Mouse (Mus musculus) MEL (cell line): ENCODE results near the gene Dus2. TPM values are rescaled to one million over a fixed set of nuclear protein-coding genes. Genes with fewer than 3 reads are reported as not detected.

ENCODE experiments used
- DNase-seq: peaks from one replicate; pipeline ENCODE4 v3.0.0; 2011; ENCODE audit warnings: low read depth, low spot score
- H3K27ac ChIP-seq: 2 replicates; pipeline ENCODE4 v1.5.1; 2012; ENCODE audit warnings: low read depth, mild to moderate bottlenecking, control low read depth, low read length, moderate library complexity; ENCODE audit not compliant: control insufficient read depth
- H3K27me3 ChIP-seq, 2 experiments: fragments of 150-350 bp in 1 of 2; sonication (generic) in 1 of 2; 2 replicates each; pipeline ENCODE4 v1.6.1; 2012; ENCODE audit warnings: low read length in 2 of 2, mild to moderate bottlenecking in 2 of 2, improper control_type of control experiment in 1 of 2, moderate library complexity in 1 of 2; ENCODE audit not compliant: insufficient read depth in 2 of 2, control insufficient read depth in 1 of 2
- H3K36me3 ChIP-seq, 2 experiments: 2 replicates each; pipeline ENCODE4 v1.6.1; 2012 to 2014; ENCODE audit warnings: low read length in 2 of 2, improper control_type of control experiment in 1 of 2, inconsistent platforms in 1 of 2, mild to moderate bottlenecking in 1 of 2; ENCODE audit not compliant: insufficient read depth in 2 of 2, control insufficient read depth in 1 of 2
- H3K4me1 ChIP-seq, 2 experiments: fragments of 150-350 bp in 1 of 2; sonication (generic) in 1 of 2; 2 replicates each; pipeline ENCODE4 v1.6.1; 2012; ENCODE audit warnings: low read length in 2 of 2, improper control_type of control experiment in 1 of 2, mild to moderate bottlenecking in 1 of 2; ENCODE audit not compliant: insufficient read depth in 2 of 2, control insufficient read depth in 1 of 2
- H3K4me3 ChIP-seq, 2 experiments: fragments of 150-350 bp in 1 of 2; sonication (generic) in 1 of 2; 2 replicates each; pipeline ENCODE4 v1.5.1; 2012; ENCODE audit warnings: low read depth in 2 of 2, low read length in 2 of 2, mild to moderate bottlenecking in 2 of 2, moderate library complexity in 2 of 2, control low read depth in 1 of 2, improper control_type of control experiment in 1 of 2; ENCODE audit not compliant: control insufficient read depth in 1 of 2, insufficient read depth in 1 of 2
- H3K79me2 ChIP-seq: 2 replicates; pipeline ENCODE4 v1.6.1; 2012; ENCODE audit warnings: mild to moderate bottlenecking, low read length, moderate library complexity; ENCODE audit not compliant: control insufficient read depth, poor library complexity, insufficient read depth
- H3K9ac ChIP-seq: 2 replicates; pipeline ENCODE4 v1.6.1; 2012; ENCODE audit warnings: low read depth, mild to moderate bottlenecking, control low read depth, low read length, moderate library complexity; ENCODE audit not compliant: control insufficient read depth, poor library complexity, severe bottlenecking
- H3K9me3 ChIP-seq: fragments of 150-350 bp; sonication (generic); replicated peaks from 2 replicates; pipeline ENCODE4 v1.6.1; 2012; ENCODE audit warnings: mild to moderate bottlenecking, low read length, improper control_type of control experiment, moderate library complexity; ENCODE audit not compliant: insufficient read depth
- BHLHE40 ChIP-seq: IDR thresholded peaks from 2 replicates; pipeline ENCODE4 v1.6.1; 2012; ENCODE audit warnings: low read depth, mild to moderate bottlenecking, inconsistent platforms, low read length, improper control_type of control experiment, borderline replicate concordance
- CHD1 ChIP-seq: IDR thresholded peaks from 2 replicates; pipeline ENCODE4 v1.6.1; 2012; ENCODE audit warnings: low read depth, mild to moderate bottlenecking, inconsistent platforms, low read length, improper control_type of control experiment
- CTCF ChIP-seq, 3 experiments: IDR thresholded peaks in 2 of 3; conservative IDR thresholded peaks in 1 of 3; 2 replicates each; pipeline ENCODE4 v1.5.1; 2011 to 2012; ENCODE audit warnings: low read length in 3 of 3, low read depth in 2 of 3, mild to moderate bottlenecking in 2 of 3, improper control_type of control experiment in 1 of 3, inconsistent platforms in 1 of 3, mixed read lengths in 1 of 3, moderate library complexity in 1 of 3; ENCODE audit not compliant: control insufficient read depth in 1 of 3, insufficient read depth in 1 of 3, poor library complexity in 1 of 3, severe bottlenecking in 1 of 3
- E2F4 ChIP-seq: IDR thresholded peaks from 2 replicates; pipeline ENCODE4 v1.6.1; 2011; ENCODE audit warnings: low read depth, low read length, improper control_type of control experiment, borderline replicate concordance
- EP300 ChIP-seq, 2 experiments: IDR thresholded peaks; 2 replicates each; pipeline ENCODE4 v1.6.1; 2011; ENCODE audit warnings: improper control_type of control experiment in 2 of 2, low read length in 2 of 2, low read depth in 1 of 2, mild to moderate bottlenecking in 1 of 2
- ETS1 ChIP-seq: IDR thresholded peaks from 2 replicates; pipeline ENCODE4 v1.6.1; 2012; ENCODE audit warnings: low read depth, mild to moderate bottlenecking, inconsistent platforms, low read length, improper control_type of control experiment, moderate library complexity
- HCFC1 ChIP-seq: IDR thresholded peaks from 2 replicates; pipeline ENCODE4 v1.6.1; 2012; ENCODE audit warnings: low read depth, mild to moderate bottlenecking, inconsistent platforms, low read length, improper control_type of control experiment, moderate library complexity
- KAT2A ChIP-seq: conservative IDR thresholded peaks from 2 replicates; pipeline ENCODE4 v1.6.1; 2012; ENCODE audit warnings: low read depth, low read length, improper control_type of control experiment, inconsistent platforms
- MAX ChIP-seq: IDR thresholded peaks from 2 replicates; pipeline ENCODE4 v1.6.1; 2011; ENCODE audit warnings: low read length, improper control_type of control experiment
- MAZ ChIP-seq: IDR thresholded peaks from 2 replicates; pipeline ENCODE4 v1.6.1; 2012; ENCODE audit warnings: low read depth, mild to moderate bottlenecking, inconsistent platforms, low read length, improper control_type of control experiment
- MEF2A ChIP-seq: IDR thresholded peaks from 2 replicates; pipeline ENCODE4 v1.6.1; 2014; ENCODE audit warnings: low read depth, mild to moderate bottlenecking, inconsistent platforms, low read length, improper control_type of control experiment; ENCODE audit not compliant: poor library complexity, insufficient replicate concordance, severe bottlenecking; ENCODE audit errors: extremely low read depth
- MYC ChIP-seq: IDR thresholded peaks from 2 replicates; pipeline ENCODE4 v1.6.1; 2011; ENCODE audit warnings: low read depth, mild to moderate bottlenecking, low read length, improper control_type of control experiment, moderate library complexity
- NRF1 ChIP-seq: IDR thresholded peaks from 2 replicates; pipeline ENCODE4 v1.6.1; 2014; ENCODE audit warnings: low read depth, mild to moderate bottlenecking, inconsistent platforms, low read length, improper control_type of control experiment, moderate library complexity; ENCODE audit not compliant: poor library complexity, insufficient read depth, severe bottlenecking
- RCOR1 ChIP-seq: IDR thresholded peaks from 2 replicates; pipeline ENCODE4 v1.6.1; 2012; ENCODE audit warnings: low read depth, mild to moderate bottlenecking, inconsistent platforms, low read length, improper control_type of control experiment
- SMC3 ChIP-seq: IDR thresholded peaks from 2 replicates; pipeline ENCODE4 v1.6.1; 2011; ENCODE audit warnings: low read depth, low read length, improper control_type of control experiment
- TAL1 ChIP-seq: IDR thresholded peaks from 2 replicates; pipeline ENCODE4 v1.6.1; 2012; ENCODE audit warnings: mild to moderate bottlenecking, inconsistent platforms, low read length, moderate library complexity, mixed read lengths
- TCF12 ChIP-seq: IDR thresholded peaks from 2 replicates; pipeline ENCODE4 v1.6.1; 2014; ENCODE audit warnings: low read depth, mild to moderate bottlenecking, inconsistent platforms, low read length, improper control_type of control experiment, moderate library complexity
- USF2 ChIP-seq, 2 experiments: IDR thresholded peaks; 2 replicates each; pipeline ENCODE4 v1.6.1; 2011 to 2012; ENCODE audit warnings: improper control_type of control experiment in 2 of 2, low read length in 2 of 2, borderline replicate concordance in 1 of 2, inconsistent platforms in 1 of 2, low read depth in 1 of 2, mild to moderate bottlenecking in 1 of 2; ENCODE audit not compliant: insufficient read depth in 1 of 2
- ZNF384 ChIP-seq: IDR thresholded peaks from 2 replicates; pipeline ENCODE4 v1.6.1; 2012; ENCODE audit warnings: low read depth, mild to moderate bottlenecking, inconsistent platforms, low read length, improper control_type of control experiment
- polyA plus RNA-seq, 2 experiments: library from polyadenylated mRNA; stranded (reverse) in 1 of 2; unstranded in 1 of 2; fragments of >175 nt in 1 of 2; fragments of >200 nt in 1 of 2; gene quantifications; 2 replicates each; pipeline versions ENCODE4 v1.2.1 to v1.2.4; 2012; ENCODE audit warnings: low replicate concordance in 2 of 2, low read depth in 1 of 2; ENCODE audit not compliant: insufficient read length in 2 of 2, insufficient read depth in 1 of 2, missing spikeins in 1 of 2
- total RNA-seq: library from RNA; depleted of rRNA; stranded (reverse); fragments of 300-350 nt; gene quantifications from 2 replicates; pipeline ENCODE4 v1.2.3, GENCODE M21; 2012

Gene Dus2
- total and polyA plus RNA-seq, 3 experiments = 9.2 to 11.9 TPM; not detected in 1

DNA sequence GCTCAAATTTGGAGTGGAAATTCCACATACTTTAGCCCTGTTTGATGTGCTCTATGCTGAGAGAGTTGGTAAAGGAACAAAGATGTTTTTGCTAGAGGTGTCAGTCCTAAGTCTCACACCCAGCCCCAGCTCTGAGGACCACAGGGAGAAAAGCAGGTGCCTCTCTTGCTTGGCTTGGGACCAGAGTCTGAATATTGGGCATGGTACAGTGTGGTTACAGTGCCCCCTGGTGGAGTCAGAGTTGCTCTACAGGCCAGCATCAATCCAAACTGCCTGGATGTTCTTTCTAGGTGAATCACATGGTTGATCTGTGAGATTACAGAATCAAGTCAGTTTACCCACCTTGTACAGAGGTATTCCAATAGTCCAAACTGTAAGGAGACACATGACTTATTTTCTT lies 31.3 kb downstream of the Dus2 start (continued):
- no peak for TF ChIP-seq CHD1

DNA sequence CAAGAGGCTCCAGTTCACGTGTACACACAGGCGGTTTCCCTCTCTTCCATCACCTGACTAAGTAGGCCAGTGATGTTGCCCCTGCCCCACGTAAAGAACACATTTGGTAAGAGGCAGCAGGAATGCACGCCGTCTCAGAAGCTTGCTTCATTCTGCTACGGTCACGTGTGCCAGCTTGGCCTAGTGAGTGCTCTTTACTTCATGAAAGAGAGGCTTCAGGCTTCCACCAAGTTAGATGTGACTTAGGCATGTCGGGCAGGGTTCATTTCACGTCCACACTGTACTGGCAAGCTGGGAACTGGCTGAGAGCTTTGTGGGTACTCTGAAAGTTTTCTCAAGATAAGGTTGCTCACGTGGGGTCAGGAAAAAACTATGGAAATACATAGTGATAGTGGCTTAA lies 47.6 kb downstream of the Dus2 start:
- no peaks in the 10 kb centered on the region for H3K4me1 ChIP-seq
- no peaks in the 10 kb centered on the region for H3K9me3 ChIP-seq
- no peaks in the 10 kb centered on the region for H3K79me2 ChIP-seq
- no peaks in the 10 kb centered on the region for H3K27me3 ChIP-seq
- H3K27ac ChIP-seq = no peak overlapping the region
- H3K36me3 ChIP-seq = peaks cover 0 to 8% of the 10 kb centered on the region in 2 experiments; a peak in 2 of 4 replicates
- H3K9ac ChIP-seq = no peak overlapping the region
- no peak overlapping the region for H3K4me3 ChIP-seq
- DNase-seq = no peak
- TF ChIP-seq MEF2A = no peak
- no peak for TF ChIP-seq NRF1
- no peak for TF ChIP-seq CTCF (IDR thresholded peaks at IDR 0.05 in 2 of 3, conservative IDR thresholded peaks at IDR 0.05 in 1 of 3; ENCODE audit: control insufficient read depth in 1 of 3, insufficient read depth in 1 of 3, low read depth in 2 of 3, low read length in 3 of 3, poor library complexity in 1 of 3, severe bottlenecking in 1 of 3)
- no peak for TF ChIP-seq E2F4
- TF ChIP-seq KAT2A = no peak
- TF ChIP-seq BHLHE40 = no peak
- TF ChIP-seq TCF12 = no peak
- TF ChIP-seq ETS1 = no peak
- no peak for TF ChIP-seq EP300 (IDR thresholded peaks at IDR 0.05; ENCODE audit: low read depth in 1 of 2, low read length in 2 of 2)
- TF ChIP-seq SMC3 = no peak
- no peak for TF ChIP-seq TAL1
- TF ChIP-seq RCOR1 = no peak
- TF ChIP-seq MAZ = no peak
- no peak for TF ChIP-seq CHD1

DNA sequence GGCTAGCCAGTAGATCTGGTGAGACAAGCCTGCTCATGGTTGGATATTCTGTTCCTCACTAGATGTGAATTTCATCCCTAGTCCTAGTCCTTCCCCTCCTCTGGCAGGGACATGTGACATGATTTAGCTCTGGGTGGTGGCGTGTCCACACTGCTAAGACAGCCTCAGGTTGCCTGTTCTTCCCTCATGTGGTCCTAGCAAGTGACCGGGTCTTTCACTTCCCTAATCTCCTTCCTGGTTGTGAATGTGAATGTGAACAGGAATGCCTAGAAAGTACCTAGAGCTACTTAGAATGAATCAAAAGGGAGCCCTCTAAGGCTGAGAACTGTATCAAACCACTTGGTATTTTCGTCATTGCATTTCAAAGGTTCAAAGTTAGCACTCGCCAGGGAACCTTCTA lies 48.5 kb downstream of the Dus2 start:
- Histone ChIP-seq H3K36me3 (peaks cover 0 to 7% of the 10 kb centered on the region in 2 experiments; a peak in 2 of 4 replicates), H3K4me1 (no peaks in the 10 kb centered on the region), H3K79me2 (no peaks in the 10 kb centered on the region), H3K27me3 (no peaks in the 10 kb centered on the region)
- DNase-seq = no peak
- TF ChIP-seq HCFC1 (no peak), CHD1 (no peak), MYC (no peak), USF2 (IDR thresholded peaks at IDR 0.05; ENCODE audit: borderline replicate concordance in 1 of 2, insufficient read depth in 1 of 2, low read depth in 1 of 2, low read length in 2 of 2) (no peak), MAX (no peak), MEF2A (no peak), SMC3 (no peak), ZNF384 (no peak)
- TF ChIP-seq, all 39 proteins: peak for 0
- H3K9ac ChIP-seq = no peak overlapping the region
- H3K27ac ChIP-seq = no peak overlapping the region
- H3K9me3 ChIP-seq = no peaks in the 10 kb centered on the region
- no peak overlapping the region for H3K4me3 ChIP-seq
